Mouse (Mus musculus) hindbrain, embryonic 10.5 days (tissue): Measurements from ENCODE around the gene Enox1. TPM values are rescaled to one million over a fixed set of nuclear protein-coding genes. Genes with fewer than 3 reads are reported as not detected.

Experiments used
- DNase-seq: peaks from one replicate; pipeline ENCODE4 v3.0.0-alpha.2; 2017; ENCODE audit warnings: low spot score
- H3K27ac ChIP-seq: fragments of 300-500 bp; sonication (generic); 2 replicates; pipeline ENCODE4 v1.5.1; 2016; ENCODE audit warnings: mild to moderate bottlenecking, moderate library complexity
- H3K27me3 ChIP-seq: fragments of 300-500 bp; sonication (generic); 2 replicates; pipeline ENCODE4 v1.6.1; 2016; ENCODE audit warnings: mild to moderate bottlenecking; ENCODE audit not compliant: poor library complexity, insufficient read depth, severe bottlenecking
- H3K36me3 ChIP-seq: fragments of 300-500 bp; sonication (generic); 2 replicates; pipeline ENCODE4 v1.6.1; 2016; ENCODE audit warnings: mild to moderate bottlenecking, moderate library complexity
- H3K4me1 ChIP-seq: fragments of 300-500 bp; sonication (generic); replicated peaks from 2 replicates; pipeline ENCODE4 v1.6.1; 2016; ENCODE audit warnings: mild to moderate bottlenecking
- H3K4me3 ChIP-seq: fragments of 300-500 bp; sonication (generic); 2 replicates; pipeline ENCODE4 v1.5.1; 2016; ENCODE audit warnings: mild to moderate bottlenecking, moderate library complexity
- H3K9me3 ChIP-seq: fragments of 300-500 bp; sonication (generic); 2 replicates; pipeline ENCODE4 v1.6.1; 2016; ENCODE audit warnings: mild to moderate bottlenecking, moderate library complexity
- WGBS: fragments of 180-500 bp; shearing (Covaris S2); methylation state at CpG from one replicate; pipeline ENCODE4 v1.1.7; 2016; 5-methylcytosine and 5-hydroxymethylcytosine counted together
- polyA plus RNA-seq: library from polyadenylated mRNA; unstranded; fragments of >200 nt; fragmentation: Nextera tagmentation; extraction: Ambion mirVana; gene quantifications from 2 replicates; pipeline ENCODE4 v1.2.1, GENCODE M21; 2016

Enox1 gene
- polyA plus RNA-seq, 1 experiment from 2014 or later = 17.6 TPM

DNA sequence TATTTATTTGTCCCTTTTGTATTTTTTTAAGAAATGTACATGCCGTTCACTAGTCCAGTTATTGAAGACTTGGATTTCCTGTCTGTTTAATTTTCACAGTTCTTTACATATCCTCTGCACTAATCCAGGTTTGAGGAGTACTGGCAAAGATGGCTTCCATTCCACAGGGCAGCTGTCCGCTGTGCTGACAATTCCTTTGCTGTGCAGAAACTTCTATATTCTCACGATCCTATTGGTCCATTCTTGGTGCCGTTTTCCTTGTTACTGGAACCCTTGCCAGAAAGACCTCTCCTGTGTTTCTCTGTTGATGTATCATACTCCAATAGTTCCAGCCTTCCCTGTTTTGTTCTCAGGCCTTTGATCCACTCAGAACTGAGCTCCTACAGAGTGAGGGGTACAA, 206.1 kb downstream of the Enox1 start:
- Histone ChIP-seq H3K4me1 (no peaks in the 10 kb centered on the region), H3K9me3 (no peaks in the 10 kb centered on the region), H3K4me3 (no peak overlapping the region), H3K27ac (no peak overlapping the region), H3K36me3 (no peaks in the 10 kb centered on the region), H3K27me3 (no peaks in the 10 kb centered on the region)
- 81% methylated on average over 4 of the region's 4 CpGs for WGBS
- no peak for DNase-seq

DNA sequence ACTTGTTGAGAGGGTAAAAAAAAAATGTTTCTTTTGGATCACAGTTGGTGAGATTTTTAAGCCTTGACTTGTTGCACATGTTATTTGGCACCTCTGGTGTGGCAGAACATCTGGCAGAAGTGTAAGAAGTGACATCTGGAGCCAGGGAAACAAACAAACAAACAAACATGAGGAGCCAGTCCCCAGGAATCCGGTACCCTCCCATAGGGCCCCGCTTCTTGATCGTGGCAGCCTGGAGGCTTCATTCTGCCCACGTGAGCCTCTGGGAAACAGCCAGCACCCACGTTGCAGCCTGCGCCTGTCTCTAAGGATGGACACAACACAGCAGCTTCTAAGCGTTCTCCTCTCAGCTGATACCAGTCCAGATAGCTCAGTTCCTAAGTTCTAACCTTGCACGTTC, 211.8 kb downstream of the Enox1 start:
- Histone ChIP-seq H3K9me3 (no peaks in the 10 kb centered on the region), H3K4me1 (no peaks in the 10 kb centered on the region), H3K36me3 (no peaks in the 10 kb centered on the region), H3K27me3 (no peaks in the 10 kb centered on the region), H3K4me3 (no peak overlapping the region), H3K27ac (no peak overlapping the region)
- no peak for DNase-seq
- WGBS = 74% methylated on average over 8 of the region's 8 CpGs

DNA sequence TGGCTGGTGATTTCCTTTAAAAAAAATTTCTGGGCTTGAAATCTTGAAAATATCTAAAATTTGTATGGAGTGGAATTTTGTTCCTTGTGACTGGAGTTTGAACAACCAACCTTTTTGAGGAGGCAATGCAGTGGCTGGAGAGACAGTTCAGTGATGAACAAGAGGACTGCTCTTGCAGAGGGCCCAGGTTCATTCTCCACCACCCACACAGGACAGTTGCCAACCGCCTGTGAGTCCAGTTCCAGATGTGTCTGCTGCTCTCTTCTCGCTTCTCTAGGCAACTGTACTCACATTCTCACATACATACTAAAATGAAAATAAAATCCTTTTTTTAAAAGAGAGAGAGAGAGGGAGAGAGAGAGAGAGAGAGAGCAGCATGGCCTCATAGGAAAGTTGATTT, 212.5 kb downstream of the Enox1 start:
- Histone ChIP-seq H3K4me3 (no peak overlapping the region), H3K36me3 (no peaks in the 10 kb centered on the region), H3K4me1 (no peaks in the 10 kb centered on the region), H3K27ac (no peak overlapping the region), H3K9me3 (no peaks in the 10 kb centered on the region), H3K27me3 (no peaks in the 10 kb centered on the region)
- 73% methylated on average over 2 of the region's 2 CpGs for WGBS
- no peak for DNase-seq

DNA sequence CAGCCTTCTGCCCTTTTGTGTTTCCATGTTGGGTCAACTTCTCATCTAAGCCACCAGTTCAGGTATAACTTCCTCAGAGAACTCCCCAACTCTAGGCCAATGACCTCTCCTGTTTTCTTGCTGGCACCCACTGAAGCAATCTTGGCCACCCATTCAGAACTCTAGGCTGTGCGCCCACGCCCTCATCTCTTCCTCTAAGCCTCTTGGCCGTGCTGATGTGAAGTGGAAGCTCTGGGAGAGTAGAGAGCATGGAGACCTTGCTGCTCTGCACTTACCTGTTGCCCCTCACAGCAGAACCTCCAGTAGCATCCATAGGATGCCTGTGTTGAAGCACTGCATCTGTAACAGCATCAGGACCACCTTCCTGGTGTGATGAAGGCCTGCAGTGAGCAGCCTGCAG, 214.0 kb downstream of the Enox1 start:
- Histone ChIP-seq H3K4me1 (peaks cover 11% of the 10 kb centered on the region), H3K36me3 (no peaks in the 10 kb centered on the region), H3K27ac (no peak overlapping the region), H3K9me3 (no peaks in the 10 kb centered on the region), H3K27me3 (no peaks in the 10 kb centered on the region), H3K4me3 (no peak overlapping the region)
- WGBS = 82% methylated on average over 3 of the region's 3 CpGs
- no peak for DNase-seq

DNA sequence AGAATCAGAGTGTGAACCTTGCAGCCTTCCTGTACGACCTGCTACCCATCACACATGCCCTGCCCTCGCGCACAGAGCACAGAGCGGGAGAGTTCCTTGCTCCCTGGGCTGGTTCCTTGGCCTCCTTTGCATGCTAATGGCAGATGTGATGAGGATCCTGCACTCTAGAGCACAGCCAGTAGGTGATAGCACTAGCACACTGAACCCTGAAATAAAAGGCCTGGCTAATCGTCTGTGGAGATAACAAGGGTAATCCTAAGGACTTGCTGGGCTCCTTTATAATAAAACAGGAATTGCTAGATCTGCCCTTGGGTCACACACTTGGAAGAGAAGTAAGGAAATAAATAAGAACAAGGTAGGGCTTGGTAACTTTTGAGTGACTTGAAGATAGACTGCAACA, 215.4 kb downstream of the Enox1 start:
- no peak for DNase-seq
- H3K27me3 ChIP-seq = no peaks in the 10 kb centered on the region
- no peaks in the 10 kb centered on the region for H3K36me3 ChIP-seq
- H3K4me3 ChIP-seq = no peak overlapping the region
- 69% methylated on average over 5 of the region's 5 CpGs for WGBS
- peaks cover 26% of the 10 kb centered on the region for H3K4me1 ChIP-seq
- no peak overlapping the region for H3K27ac ChIP-seq
- no peaks in the 10 kb centered on the region for H3K9me3 ChIP-seq

DNA sequence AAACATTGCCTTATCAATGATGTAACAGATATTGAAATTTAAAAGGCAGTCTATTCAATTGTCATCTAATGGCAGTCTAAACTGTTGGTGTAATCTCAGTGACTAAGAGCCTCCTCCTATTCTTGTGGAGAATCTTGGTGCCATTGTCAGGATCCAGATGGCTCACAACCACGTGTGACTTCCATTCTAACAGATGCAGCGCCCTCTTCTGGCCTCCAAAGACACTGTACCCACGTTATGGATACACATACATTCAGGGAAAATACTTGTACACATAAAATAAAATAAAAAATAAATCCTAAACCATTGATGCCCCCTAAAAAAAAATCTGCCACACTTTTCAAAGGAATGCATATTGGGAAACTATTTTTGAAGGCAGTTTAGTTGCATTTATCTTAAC, 216.6 kb downstream of the Enox1 start:
- WGBS = 69% methylated on average over 3 of the region's 3 CpGs
- Histone ChIP-seq H3K4me3 (no peak overlapping the region), H3K27ac (no peak overlapping the region), H3K4me1 (peaks cover 37% of the 10 kb centered on the region), H3K9me3 (no peaks in the 10 kb centered on the region), H3K27me3 (no peaks in the 10 kb centered on the region), H3K36me3 (no peaks in the 10 kb centered on the region)
- no peak for DNase-seq

DNA sequence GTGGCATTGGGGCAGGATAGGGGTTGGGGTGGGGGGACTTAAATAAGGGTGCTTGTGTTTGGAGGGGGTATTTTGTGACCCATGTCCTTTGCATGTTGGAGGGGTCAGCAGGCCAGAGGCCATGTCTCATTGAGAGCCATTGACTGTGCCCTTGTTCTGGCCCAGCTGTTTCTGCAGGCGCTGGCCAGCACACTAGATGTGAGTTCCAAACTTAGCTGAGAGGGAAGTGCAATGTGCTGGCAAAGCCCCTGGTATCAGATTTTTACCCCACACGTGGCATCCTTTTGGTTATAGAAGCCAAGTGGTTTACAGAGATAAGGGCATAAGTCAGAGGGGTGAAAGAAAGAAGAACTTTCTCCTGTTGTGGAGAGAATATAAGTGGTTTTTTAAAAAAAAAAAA, 218.5 kb downstream of the Enox1 start:
- Histone ChIP-seq H3K4me3 (no peak overlapping the region), H3K36me3 (no peaks in the 10 kb centered on the region), H3K27me3 (no peaks in the 10 kb centered on the region), H3K9me3 (no peaks in the 10 kb centered on the region), H3K27ac (no peak overlapping the region), H3K4me1 (peaks cover 46% of the 10 kb centered on the region)
- 46% methylated on average over 2 of the region's 2 CpGs for WGBS
- DNase-seq = no peak

DNA sequence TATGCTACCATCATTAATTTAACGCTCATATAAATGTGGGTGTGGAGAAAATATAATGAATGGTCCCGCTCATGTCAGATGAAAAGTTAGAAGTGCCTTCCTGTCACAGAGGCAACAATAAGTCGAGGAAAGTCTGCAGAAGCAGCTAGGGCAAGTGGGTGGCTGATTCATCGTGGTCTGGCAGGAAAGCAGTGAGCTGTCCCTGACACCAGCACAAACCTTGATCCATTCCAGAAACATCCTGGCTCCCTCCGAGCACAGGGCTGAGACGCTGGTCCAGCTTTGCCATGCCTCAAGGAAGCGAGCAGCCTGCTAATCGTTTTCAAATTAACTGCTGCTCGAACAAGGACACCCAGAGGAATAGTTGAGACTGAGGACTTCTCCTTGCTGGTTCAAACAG, 219.1 kb downstream of the Enox1 start:
- Histone ChIP-seq H3K27me3 (no peaks in the 10 kb centered on the region), H3K36me3 (no peaks in the 10 kb centered on the region), H3K4me1 (peaks cover 49% of the 10 kb centered on the region), H3K4me3 (no peak overlapping the region), H3K9me3 (no peaks in the 10 kb centered on the region), H3K27ac (no peak overlapping the region)
- WGBS = 74% methylated on average over 9 of the region's 9 CpGs
- DNase-seq = no peak

DNA sequence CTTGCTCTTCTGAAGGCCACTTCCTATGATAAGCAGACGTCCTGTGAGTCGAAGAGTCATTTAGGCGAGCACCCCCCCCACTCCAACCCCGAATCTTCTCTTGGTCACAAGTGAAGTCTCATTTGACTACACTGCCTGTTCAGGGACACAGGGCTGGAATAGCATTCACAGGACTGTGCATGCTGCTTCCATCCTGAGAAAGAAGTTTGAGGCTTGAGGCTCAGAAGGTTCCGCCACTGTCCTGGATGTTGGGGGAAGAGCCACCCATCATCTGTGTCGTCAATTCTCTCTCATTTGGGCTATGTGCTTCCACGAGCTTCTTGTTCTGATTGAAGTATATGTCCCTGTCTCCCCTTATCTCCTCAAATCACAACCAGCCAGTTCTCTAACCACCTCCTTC, 220.2 kb downstream of the Enox1 start:
- H3K27ac ChIP-seq = peak overlapping the region; percentile 78; the same call in 1 of the 2 replicates
- WGBS = 86% methylated on average over 7 of the region's 7 CpGs
- no peaks in the 10 kb centered on the region for H3K9me3 ChIP-seq
- H3K4me3 ChIP-seq = no peak overlapping the region
- DNase-seq = no peak
- no peaks in the 10 kb centered on the region for H3K27me3 ChIP-seq
- peaks cover 60% of the 10 kb centered on the region for H3K4me1 ChIP-seq
- no peaks in the 10 kb centered on the region for H3K36me3 ChIP-seq

DNA sequence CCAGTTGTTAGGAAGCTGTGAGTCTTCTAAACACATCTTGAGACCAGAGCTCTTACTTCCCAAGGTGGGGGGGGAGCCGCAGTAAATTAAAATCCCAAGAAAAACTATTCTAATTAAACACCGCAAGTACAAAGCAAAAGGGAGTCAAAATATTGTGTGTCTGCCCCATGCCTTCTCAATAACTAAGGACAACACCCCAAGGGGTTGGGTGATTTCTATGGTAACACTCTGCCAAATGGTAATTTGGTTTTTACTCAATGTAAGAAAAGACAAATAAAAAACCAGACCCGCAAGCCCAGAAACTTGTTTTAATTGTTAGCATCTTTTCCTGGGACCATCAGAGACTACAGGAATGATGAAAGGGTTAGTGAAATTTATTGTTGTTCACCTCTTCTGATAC, 220.9 kb downstream of the Enox1 start:
- whole genome bisulfite sequencing = 64% methylated on average over 3 of the region's 3 CpGs
- H3K27ac ChIP-seq = peak overlapping the region; percentile 78

DNA sequence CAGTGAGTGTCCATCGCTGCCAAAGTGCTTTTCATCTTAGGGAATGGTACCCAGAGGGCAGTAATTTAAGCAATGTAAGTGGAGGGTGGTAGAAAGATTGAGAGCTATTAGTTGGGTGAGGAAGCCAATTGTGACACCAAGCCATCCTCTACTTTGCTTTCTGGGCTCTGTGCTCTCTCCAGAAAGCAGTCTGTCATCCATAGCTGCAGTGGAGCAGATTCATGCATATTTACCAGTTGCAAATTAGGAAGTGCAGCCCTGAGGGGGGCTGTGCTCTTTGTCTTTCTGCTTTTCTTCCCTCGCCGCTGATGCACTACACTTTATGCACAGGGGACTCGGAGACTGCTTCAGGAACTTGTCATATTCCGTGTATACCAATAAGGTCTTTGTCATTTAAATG, 221.3 kb downstream of the Enox1 start:
- H3K4me1 ChIP-seq = peaks cover 70% of the 10 kb centered on the region
- H3K9me3 ChIP-seq = no peaks in the 10 kb centered on the region
- WGBS = 26% methylated on average over 5 of the region's 5 CpGs
- DNase-seq = peak; percentile 48
- no peaks in the 10 kb centered on the region for H3K27me3 ChIP-seq
- no peak overlapping the region for H3K4me3 ChIP-seq
- H3K36me3 ChIP-seq = no peaks in the 10 kb centered on the region
- H3K27ac ChIP-seq = peak overlapping the region; percentile 78

More for the DNA sequence above, 220.9 kb downstream of the Enox1 start:
- no peak for DNase-seq
- Histone ChIP-seq H3K36me3 (no peaks in the 10 kb centered on the region), H3K4me1 (peaks cover 67% of the 10 kb centered on the region), H3K27me3 (no peaks in the 10 kb centered on the region), H3K9me3 (no peaks in the 10 kb centered on the region), H3K4me3 (no peak overlapping the region)

DNA sequence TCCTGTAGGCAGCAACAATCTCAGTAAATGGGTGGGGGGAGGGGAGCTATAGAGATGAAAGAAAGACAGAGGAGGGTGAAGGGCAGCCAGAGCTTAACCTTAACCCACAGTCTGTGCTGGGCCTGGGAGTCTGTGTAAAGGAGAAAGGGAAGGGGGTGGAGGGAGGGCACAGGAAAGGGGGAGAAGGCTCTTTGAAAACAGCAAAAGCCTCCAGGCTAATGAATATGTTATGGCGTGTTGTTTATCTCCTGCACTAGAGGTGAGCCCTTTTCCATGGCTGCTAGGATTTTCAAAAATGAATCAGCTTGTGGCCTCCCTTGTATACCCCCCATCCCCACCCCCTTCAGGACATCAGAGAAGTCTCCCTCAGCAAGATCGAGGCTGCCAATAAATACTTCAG, 225.0 kb downstream of the Enox1 start:
- Histone ChIP-seq H3K4me1 (peaks cover 68% of the 10 kb centered on the region), H3K36me3 (no peaks in the 10 kb centered on the region), H3K27me3 (no peaks in the 10 kb centered on the region), H3K27ac (peak overlapping the region; percentile 84), H3K4me3 (no peak overlapping the region), H3K9me3 (no peaks in the 10 kb centered on the region)
- WGBS = 13% methylated on average over 2 of the region's 2 CpGs
- DNase-seq = peak; percentile 52

DNA sequence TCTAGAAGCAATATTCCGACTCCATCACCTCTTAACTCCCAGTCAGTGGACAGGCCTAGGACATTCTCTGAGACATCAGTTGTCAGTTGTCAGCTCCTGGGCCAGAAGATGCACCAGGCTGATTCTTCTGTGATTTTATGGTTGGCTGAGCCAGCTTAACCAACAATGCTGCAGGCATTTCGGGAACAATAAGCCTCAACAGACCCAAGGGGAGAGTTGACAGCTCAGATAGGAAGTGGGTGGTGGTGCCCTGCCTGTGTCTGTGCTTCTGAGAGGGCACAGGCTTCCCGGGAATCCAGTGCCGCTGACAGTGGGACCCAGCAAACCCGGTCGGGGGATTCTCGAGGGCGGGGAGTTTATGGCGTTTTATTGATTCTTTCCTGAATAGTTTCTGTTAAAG, 229.1 kb downstream of the Enox1 start:
- H3K27ac ChIP-seq = 0 out of 2 replicates have a peak overlapping the region, but pooled peaks have one; percentile 26
- no peaks in the 10 kb centered on the region for H3K36me3 ChIP-seq
- peaks cover 51% of the 10 kb centered on the region for H3K4me1 ChIP-seq
- DNase-seq = peak; percentile 41
- WGBS = 23% methylated on average over 9 of the region's 9 CpGs
- no peaks in the 10 kb centered on the region for H3K9me3 ChIP-seq
- no peaks in the 10 kb centered on the region for H3K27me3 ChIP-seq
- H3K4me3 ChIP-seq = 0 out of 2 replicates have a peak overlapping the region, but pooled peaks have one; percentile 18

DNA sequence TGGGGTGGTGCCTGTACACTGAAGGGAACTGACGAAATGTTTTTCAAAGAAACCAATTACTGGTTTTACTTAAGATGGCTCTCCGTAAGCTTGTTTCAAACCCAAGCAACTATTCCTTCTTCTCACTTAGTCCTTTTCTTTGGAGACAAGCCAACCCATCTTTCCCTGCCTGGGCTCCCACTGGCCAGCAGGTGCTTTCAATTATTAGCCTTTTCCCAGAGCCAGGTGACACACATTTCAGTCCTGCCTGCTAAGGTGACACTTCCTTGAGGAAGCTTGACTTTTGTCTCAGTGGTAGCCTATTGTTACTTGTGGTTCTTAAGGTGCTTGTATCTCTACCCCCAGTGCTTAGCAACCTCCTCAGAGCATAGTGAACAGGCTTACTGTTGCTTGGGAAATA, 231.3 kb downstream of the Enox1 start:
- H3K4me3 ChIP-seq = no peak overlapping the region
- 96% methylated on average over 2 of the region's 2 CpGs for WGBS

More for the DNA sequence above, 231.3 kb downstream of the Enox1 start:
- H3K36me3 ChIP-seq = no peaks in the 10 kb centered on the region
- peaks cover 30% of the 10 kb centered on the region for H3K4me1 ChIP-seq
- no peak for DNase-seq
- H3K27ac ChIP-seq = no peak overlapping the region
- no peaks in the 10 kb centered on the region for H3K9me3 ChIP-seq
- no peaks in the 10 kb centered on the region for H3K27me3 ChIP-seq
